Mouse (Mus musculus) adrenal gland, postnatal 10 days (tissue): ENCODE data around the gene Edem3. TPM values are rescaled to one million over a fixed set of nuclear protein-coding genes. Genes with fewer than 3 reads are reported as not detected.
"Not testable (repeated sequence)": the region's sequence is repeated elsewhere in the genome, so short reads cannot be mapped to it uniquely, and the experiment has no call there.

Experiments
- DNase-seq: peaks from one replicate; pipeline ENCODE4 v3.0.0; 2021; ENCODE audit warnings: mixed read lengths
- total RNA-seq, 2 experiments: library from RNA; stranded (reverse); gene quantifications; 2 replicates each; pipeline ENCODE4 v1.2.3; 2021

The Edem3 gene
- total RNA-seq, 2 experiments from 2014 or later = 75.4 to 77.1 TPM

DNA sequence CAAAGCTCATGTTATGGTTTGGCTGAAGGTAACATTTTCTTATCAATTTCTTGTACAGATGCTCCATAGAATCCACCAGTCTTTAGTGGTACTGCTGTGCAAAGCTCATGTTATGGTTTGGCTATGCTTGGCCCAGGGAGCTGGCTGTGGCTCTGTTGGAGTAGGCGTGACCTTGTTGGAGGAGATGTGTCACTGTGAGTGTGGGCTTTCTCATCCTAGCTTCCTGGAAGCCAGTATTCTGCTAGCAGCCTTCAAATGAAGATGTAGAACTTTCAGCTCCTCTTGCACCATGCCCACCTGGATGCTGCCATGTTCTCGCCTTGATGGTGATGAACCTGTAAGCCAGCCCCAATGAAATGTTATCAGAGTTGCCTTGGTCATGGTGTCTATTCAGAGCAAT is 5.3 kb upstream of the Edem3 start:
- not testable (repeated sequence) for DNase-seq

DNA sequence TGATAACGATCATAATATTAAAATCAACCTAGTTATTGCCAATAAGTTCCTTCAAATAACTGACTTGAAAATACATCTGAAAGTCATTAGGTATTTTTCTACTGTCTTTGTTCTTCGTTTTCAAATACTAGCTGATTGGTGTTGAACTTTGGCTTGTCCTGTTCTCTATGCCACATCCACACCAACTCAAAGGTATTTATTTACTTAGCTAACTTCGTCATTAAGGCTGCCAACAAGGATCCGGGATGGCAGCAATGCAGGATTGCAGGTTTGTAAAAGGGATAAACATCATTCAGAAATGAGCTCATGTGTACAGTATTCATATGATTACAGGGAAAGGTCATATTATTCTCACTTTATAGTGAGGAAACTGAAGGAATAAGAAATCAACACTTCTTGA is 2.2 kb upstream of the Edem3 start:
- DNase-seq = no peak

DNA sequence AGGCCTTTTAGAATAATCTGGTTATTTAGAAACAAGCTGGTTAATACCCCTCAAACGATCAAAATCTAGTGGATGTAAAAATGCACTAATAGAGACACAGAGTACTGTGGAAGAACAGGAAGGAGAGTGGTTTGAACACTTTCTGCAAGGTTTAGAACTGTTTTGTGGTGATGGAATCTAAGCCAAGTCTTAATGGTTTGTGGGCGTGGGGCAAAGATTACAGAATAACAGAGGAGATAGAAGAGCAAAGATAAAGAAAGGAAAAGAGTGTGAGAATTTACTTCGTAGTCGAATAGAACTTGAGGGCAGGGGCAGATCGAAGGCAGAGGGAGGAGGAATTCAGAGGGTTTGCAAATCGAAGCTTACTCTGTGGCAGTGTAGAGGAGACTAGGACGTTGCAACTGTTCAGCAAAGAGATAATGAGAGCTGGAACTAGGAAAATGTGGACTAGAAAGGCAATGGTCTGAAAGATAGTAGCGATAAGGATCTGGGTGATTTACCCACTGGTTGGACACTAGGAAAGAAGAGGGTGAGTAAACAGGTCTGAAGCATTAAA is 1.7 kb upstream of the Edem3 start:
- DNase-seq = no peak

DNA sequence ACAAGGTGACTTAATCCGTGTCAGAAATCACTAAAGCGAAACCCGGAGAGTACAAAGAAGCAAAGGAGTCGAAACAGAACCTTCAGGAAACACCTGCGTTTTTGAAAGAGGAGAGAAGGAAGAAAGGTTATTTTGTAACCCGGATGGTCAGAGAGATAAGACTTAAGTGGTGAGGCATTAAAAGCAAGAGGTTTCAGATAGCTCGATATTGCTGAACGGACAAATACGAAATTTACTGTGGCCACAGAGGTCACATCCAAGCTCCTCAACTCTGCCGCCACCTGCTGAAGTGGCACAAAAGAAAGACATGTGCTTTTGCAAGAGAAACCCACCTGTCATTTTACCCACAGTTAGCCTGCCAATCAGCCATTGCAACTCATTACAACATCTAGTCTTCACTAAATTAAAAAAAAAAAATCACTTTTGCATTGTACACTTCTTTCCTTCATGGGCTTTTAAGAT is 1.1 kb upstream of the Edem3 start:
- no peak for DNase-seq

DNA sequence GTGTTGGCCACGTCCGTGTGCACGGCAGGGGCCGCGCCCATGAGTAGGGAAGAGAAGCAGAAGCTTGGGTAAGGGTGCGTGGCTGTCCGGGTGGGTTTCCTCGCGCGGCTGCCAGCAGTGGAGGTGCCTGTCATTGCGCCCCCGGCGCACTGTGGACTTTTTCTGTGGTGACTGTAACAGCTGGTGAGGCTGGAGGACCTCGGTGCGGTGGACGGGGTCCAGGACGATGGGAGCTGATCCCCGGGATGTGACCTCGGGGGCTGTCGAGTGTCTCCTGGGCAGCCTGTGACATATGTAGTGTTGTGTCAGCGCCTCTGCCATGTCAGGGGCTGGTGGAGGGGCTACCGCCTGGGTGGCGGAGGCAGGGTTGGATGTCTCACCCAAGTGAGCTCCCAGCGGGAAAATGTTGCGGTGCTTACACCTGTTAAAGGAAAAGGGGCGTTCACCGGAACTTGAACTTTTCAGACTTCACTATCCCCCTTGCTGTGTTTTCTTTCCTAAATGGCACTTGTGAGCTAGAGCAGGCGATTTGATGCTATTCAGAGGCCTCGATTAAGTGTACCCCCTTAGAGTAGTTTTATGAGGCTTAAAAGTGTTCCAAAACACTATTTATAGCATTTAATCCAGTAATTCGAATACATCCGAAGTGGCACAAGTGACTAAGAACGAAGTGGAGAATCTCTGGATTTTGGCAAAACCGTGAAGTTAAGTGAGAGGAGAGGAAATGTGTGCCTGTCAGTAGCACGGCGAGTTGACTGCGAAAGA is 671 bp downstream of the Edem3 start:
- no peak for DNase-seq

DNA sequence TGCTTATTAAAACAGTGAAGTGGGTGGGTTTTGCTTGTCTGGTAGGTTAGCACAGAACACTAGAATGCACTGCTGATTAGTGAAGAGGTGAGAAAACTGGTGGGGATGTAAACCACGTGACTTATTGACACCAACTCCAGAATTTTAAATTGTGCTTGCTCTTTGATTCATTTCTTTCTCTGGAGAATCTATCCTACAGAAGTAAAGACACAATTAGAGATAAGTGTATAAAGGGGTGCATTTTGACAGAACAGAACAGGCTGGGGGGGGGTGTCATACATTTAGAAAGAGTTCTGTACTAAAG is 1.2 kb downstream of the Edem3 start:
- no peak for DNase-seq

DNA sequence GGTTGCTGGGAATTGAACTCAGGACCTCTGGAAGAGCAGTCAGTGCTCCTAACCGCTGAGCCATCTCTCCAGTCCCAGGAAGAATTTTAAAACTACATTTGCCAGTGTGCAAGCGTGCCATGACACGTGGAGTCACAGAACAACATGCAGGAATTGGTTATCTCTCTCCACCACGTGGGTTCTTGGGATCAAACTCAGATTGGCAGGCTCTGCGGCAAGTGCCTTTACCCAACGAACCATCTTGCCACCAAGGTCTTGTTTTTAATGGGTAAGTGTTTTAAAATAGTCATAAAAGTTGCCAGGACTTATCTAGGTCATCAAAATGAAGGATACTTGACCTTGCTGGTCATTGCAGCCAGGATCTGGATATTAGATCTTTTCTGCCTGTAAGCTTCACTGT is 3.1 kb downstream of the Edem3 start:
- DNase-seq = no peak

DNA sequence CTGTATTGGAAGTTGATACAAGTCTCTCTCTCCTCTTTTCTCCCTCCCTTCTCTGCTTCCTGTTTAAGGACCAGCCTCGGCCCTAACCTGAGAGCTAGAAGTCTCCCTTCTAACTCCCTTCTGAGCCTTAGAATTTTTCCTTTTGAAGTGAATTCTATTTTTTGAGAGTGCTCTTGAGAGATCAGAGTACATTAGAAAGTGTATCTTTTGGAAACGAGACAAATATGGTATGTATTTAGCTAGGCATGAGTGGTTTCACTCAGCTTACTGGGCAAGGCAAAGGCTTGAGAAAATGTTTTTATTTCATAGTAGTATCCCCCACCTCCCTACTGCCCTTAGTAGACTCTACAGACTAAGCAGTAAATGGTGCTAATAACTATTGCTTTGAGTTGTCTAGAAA is 3.8 kb downstream of the Edem3 start:
- DNase-seq = no peak

DNA sequence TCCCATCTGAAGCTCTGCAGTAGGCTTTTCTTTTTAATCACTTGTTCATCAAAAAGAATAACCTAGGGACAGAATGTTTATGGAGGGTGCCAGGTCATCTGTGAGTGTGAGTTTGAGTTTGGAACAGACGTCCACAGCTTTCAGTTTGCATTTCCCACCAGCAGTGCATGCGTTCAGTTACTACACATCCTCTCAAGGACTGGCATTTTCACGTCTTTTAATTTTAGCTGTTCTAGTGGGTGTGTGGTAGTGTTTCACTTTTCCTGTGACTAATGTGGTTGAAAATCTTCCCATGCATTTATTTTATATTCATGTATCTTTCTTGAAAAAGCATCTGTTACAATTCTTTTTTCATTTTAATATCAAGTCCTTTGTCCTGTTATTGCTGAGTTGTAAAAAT is 9.1 kb downstream of the Edem3 start:
- no peak for DNase-seq

DNA sequence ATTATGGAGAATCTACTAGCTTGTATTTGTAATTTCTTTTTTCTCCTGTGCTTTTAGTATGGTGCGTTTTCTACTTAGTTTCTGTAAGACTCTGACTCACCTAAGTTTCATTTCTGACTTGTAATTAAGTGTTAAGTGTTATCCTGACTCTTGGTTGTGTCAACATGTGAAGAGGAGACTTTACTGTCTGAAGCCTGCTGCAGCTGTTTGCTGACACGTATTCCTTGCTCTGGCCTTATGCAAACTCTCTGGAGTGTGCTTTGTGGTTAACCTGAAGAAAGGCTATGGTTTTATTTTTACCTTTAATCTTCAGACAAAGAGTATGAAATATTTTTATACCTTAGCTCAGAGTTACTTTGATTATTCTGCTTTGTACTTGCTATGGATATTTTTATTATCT is 11.0 kb downstream of the Edem3 start:
- no peak for DNase-seq

DNA sequence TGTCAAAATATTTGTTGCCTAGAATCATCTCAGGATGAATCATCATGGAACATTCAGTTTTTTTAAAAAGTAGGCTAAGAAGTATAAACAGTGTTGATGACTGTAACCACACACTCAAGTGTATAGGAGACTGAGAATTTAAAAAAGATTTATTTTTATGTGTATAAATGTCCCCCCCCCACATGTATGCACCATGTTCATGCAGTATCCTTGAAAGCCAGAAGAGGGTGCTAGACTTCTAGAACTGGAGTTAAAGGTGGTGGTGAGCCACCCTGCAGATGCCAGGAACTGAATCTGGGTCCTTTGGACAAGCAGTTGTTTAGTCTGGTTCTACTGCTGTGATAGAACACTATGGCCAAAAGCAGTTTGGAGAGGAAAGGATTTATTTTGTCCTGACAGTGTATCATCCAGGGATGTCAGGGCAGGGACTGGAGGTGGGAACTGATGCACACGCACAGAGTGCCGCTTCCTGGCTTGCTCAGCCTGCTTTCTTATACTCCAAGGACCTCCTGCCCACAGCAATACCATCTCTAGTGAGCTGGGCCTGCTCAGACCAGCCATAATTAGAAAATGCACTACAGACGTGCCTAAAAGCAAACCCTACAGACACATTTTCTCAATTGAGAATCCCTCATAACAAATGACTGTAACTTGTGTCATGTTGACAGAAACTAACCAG is 11.9 kb downstream of the Edem3 start:
- DNase-seq = no peak

DNA sequence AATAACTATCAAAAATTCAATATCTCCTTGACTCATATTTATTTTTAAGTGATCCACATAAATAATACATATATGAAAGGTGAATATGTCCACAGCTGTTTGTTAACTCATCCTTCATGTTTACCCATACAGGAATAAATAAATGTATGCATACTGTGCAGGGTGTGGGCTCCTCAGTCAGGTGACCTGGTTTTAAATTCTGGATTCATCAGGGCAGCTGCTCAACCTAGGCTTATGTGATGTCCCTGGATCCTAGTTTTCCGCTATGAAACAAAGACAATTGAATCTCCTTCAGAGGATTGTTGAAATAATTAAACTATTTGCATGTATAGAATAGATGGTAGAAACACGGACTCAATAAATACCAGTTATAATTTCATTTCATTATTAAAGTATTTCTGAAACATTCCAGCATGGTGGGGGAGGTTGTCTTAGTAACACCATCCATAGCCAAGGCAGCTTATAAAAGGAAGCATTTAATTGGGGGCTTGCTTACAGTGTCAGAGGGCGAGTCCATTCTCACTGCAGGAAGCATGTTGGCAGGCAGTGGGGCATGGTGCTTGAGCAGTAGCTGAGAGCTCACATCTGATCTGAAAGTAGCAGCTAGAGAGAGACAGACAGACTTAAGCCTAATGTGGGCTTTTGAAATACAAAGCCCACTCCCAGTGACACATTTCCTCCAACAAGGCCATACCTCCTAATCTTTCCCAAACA is 14.2 kb downstream of the Edem3 start:
- no peak for DNase-seq

DNA sequence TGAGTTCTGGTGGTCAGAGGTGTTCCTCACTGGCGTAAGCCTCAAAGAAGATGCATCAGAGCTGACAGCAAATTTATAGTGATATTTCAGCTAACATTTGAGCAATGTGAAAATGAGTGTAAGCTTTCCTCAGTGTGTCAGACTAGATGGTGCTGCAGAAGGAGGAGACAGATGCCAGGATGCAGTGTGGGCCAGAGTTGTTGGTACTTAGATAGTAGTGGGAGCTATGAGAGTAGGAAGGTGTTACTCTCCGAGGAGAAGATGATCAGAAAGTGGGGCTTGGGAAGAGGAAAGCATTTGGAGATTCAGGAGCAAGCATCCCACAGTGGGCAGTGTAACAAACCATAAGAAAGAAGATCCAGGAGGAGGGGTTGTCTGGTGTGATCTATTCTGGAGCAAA is 22.4 kb downstream of the Edem3 start:
- no peak for DNase-seq

DNA sequence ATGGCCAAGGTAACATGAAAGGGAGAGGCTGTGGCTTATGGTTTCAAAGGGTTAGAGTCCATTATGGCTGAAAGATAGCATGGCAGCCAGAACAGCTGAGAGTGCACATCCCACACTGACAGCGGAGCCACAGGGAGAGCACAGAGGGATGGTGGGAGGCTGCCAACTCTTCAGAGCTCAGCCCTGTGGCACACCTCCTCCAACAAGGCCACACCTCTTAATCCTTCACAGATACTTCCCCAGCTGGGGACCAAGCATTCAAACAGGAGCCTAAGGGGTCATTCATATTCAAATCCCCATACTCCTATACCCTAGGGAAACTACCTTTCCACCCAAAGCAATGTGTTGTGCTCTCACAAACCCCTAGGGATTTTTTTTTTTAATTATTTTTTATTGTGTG is 23.4 kb downstream of the Edem3 start:
- no peak for DNase-seq

DNA sequence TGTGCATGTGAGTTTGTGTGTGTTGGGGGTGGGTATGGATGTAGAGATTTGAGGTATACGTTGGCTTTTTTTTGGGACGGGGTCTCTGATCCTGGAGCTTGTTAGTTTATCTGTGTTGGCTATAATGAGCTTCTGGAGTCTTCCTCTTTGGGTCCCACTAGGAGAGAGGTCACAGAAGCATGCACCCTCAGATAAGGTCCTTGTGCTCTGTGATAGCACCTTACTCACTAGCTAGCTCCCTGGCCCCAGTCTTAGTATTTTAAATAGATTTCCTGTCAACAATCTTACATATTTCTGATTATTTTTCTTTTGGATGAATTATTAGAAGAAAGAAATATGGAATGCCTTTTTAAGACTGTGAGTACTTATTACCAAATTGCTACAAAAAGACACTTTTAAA is 24.1 kb downstream of the Edem3 start:
- DNase-seq = no peak

DNA sequence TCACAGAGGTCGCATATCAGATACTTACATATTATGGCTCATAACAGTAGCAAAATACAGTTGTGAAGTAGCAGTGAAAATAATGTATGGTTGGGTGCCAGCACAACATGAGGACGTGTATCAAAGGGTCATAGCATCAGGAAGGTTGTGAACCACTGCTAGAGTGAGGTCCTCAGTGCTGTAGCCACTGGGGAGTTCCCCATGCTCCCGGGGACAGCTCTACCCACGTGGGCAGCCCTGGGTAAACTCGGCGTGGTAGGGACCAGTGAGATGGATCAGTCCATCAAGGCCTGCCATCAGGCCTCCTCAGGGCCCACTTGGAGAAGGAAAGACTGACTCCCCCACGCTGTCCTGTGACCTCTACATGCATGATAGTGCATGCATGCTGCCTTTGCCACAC is 26.3 kb downstream of the Edem3 start:
- DNase-seq = no peak

DNA sequence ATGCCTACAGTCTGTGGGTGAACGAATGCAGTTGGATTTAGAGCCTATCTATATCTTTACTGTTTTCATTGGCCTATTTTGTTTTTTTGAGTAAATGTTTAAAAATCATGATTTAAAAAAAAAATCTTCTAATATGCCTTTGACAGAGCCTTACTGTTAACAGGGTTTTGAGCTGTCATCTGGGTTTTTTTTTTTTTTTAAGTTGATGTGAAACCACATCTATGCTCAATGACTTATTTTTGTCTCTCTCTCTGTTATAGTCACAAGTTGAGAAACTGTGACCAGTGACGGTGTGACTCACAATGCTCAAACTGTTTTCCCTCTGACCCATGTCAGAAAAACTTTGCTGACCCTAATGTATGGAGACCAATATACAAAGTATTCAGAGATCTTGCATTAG is 28.2 kb downstream of the Edem3 start:
- no peak for DNase-seq

DNA sequence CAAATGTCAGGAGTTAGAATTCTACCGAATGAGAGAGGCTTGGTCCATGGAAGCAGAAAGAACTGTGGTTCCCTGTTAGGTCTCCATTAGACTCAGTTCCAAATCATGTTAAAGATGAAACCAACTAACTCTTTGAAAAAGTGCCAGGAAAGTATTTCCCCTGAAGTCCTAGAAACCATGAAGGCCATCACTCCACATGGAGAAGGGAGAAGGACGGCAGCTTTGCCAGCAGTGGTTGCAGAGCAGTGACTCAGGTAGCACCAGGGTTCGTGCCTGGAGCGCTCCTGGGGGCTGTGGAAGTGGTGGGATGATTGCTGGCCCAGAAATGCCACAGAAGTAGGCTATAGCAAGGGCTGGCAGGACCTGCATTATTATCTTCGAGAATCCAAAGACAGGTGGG is 31.2 kb downstream of the Edem3 start:
- peak; percentile 29 for DNase-seq

DNA sequence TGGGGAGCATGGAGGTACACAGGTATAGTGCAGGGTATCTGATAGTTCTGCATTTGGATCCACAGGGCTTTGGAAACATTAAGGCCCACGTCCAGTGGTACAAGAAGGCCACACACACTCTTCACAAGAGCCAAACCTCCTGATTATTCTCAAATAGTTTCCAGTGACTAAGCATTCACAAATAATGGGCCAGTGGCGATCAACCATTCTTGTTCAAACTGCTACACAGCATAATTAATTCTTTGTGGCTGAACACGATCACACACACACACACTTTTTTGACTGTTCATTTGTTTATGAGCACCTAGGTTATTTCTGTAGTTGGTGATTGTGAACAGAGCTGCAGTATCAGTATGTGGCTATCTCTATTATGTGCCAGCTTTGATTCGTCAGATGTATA is 34.0 kb downstream of the Edem3 start:
- no peak for DNase-seq

DNA sequence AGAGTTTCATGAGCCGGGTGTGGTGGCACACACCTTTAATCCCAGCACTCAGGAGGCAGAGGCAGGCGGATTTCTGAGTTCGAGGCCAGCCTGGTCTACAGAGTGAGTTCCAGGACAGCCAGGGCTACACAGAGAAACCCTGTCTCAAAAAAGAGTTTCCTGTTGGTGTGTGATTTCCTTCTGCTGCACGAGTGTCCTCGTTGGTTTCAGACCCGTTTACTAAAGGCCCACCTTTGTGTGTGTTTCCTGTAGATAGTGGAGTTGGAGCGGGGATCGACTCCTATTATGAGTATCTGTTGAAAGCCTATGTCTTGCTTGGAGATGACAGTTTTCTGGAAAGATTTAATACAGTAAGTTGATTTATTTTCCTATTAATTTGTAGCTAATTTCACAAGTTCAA is 36.9 kb downstream of the Edem3 start:
- not testable (repeated sequence) for DNase-seq

DNA sequence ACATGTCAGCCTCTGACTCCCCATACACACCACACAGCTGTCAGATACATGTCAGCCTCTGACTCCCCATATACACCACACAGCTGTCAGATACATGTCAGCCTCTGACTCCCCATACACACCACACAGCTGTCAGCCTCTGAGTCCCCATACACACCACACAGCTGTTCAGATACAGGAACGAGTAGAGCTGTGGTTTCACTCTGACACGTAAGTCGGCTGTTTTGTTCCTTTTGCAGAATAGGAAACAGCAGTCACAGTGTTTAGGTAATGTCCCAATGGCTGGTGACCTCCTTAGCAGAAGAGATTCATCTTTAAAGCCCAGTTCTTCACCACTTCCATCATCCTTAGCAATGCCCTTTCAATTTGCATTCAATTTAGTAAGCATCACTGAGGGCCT is 47.6 kb downstream of the Edem3 start:
- DNase-seq = not testable (repeated sequence)

DNA sequence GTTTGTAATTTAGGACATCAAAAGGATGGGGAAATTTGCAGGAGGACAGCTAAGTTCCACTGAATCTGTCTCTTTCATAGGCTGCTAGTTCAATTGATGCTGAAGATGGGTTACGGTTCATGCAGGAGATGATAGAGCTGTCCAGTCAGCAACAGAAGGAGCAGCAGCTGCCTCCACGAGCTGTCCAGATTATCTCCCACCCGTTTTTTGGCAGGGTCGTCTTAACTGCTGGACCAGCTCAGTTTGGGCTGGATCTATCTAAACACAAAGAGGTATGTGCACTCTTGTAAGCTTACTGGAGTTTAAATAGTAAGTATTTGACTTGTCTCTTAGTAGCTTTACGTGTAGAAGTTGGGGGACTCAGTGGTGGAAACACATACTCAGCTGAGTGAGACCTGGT is 52.1 kb downstream of the Edem3 start:
- no peak for DNase-seq
